Comparison of ENCODE assay signal across 21 mouse cellular contexts in genomic region chr2:65532127-65532854, GRCm38 (mm10). TPM values are rescaled to one million over a fixed set of nuclear protein-coding genes. Genes with fewer than 3 reads are reported as not detected.
A peak's percentile ranks its signal among the peaks of the same experiment; 100 is the strongest.
DNase-seq lines count a peak whose midpoint lies in the region; ATAC-seq and TF ChIP-seq lines count a peak whose summit lies in the region.
"Had no signal": no experiment of that assay in that cellular context is flagged by ENCODE, and none has a peak within 500 bp of the region (broad histone marks: within the 10 kb centered on the region; RNA-seq: fewer than 3 reads in every experiment).

No protein-coding gene starts in this region.

- TF ChIP-seq CTCF in brain, embryonic 14.5 days (IDR thresholded peaks at IDR 0.05; ENCODE audit: borderline replicate concordance, extremely low read depth, insufficient read depth, insufficient read length): no peak

- no peak overlapping the region for H3K4me3 ChIP-seq in hindbrain, embryonic 13.5 days
- H3K4me3 ChIP-seq in hindbrain, embryonic 14.5 days (replicated peaks; ENCODE audit: low read length): no peak overlapping the region
- H3K4me3 ChIP-seq in forebrain, embryonic 16.5 days (replicated peaks; ENCODE audit: low read length): no peak overlapping the region
- H3K4me3 ChIP-seq in limb, embryonic 13.5 days: no peak overlapping the region
- H3K4me3 ChIP-seq: embryonic facial prominence, embryonic 12.5 days; heart, adult 2 months; heart, embryonic 15.5 days; hindbrain, embryonic 15.5 days had no signal

- H3K27ac ChIP-seq in hindbrain, embryonic 13.5 days: peak overlapping the region; percentile 26; the same call in 1 of the 2 replicates
- H3K27ac ChIP-seq in hindbrain, embryonic 14.5 days: no peak overlapping the region
- no peak overlapping the region for H3K27ac ChIP-seq in forebrain, embryonic 16.5 days (ENCODE audit: low read length)
- no peak overlapping the region for H3K27ac ChIP-seq in limb, embryonic 13.5 days
- H3K27ac ChIP-seq: embryonic facial prominence, embryonic 12.5 days; heart, adult 2 months; heart, embryonic 15.5 days; hindbrain, embryonic 15.5 days had no signal

- no peak for TF ChIP-seq POLR2A in brain, embryonic 14.5 days (IDR thresholded peaks at IDR 0.05; ENCODE audit: borderline replicate concordance, extremely low read depth, insufficient read depth, insufficient read length, poor library complexity, severe bottlenecking)

- H3K27me3 ChIP-seq in hindbrain, embryonic 13.5 days: no peaks in the 10 kb centered on the region
- H3K27me3 ChIP-seq in hindbrain, embryonic 14.5 days (ENCODE audit: control insufficient read depth, insufficient read depth, low read length): no peaks in the 10 kb centered on the region
- no peaks in the 10 kb centered on the region for H3K27me3 ChIP-seq in forebrain, embryonic 16.5 days (replicated peaks; ENCODE audit: control insufficient read depth, insufficient read depth, low read length)
- H3K27me3 ChIP-seq in limb, embryonic 13.5 days: no peaks in the 10 kb centered on the region
- H3K27me3 ChIP-seq: embryonic facial prominence, embryonic 12.5 days; heart, embryonic 15.5 days; hindbrain, embryonic 15.5 days had no signal

- H3K4me2 ChIP-seq in hindbrain, embryonic 13.5 days: no peak overlapping the region
- no peak overlapping the region for H3K4me2 ChIP-seq in hindbrain, embryonic 14.5 days (replicated peaks)
- H3K4me2 ChIP-seq in forebrain, embryonic 16.5 days (ENCODE audit: low read length): no peak overlapping the region
- H3K4me2 ChIP-seq in limb, embryonic 13.5 days (replicated peaks): peak overlapping the region; percentile 42
- H3K4me2 ChIP-seq: embryonic facial prominence, embryonic 12.5 days; heart, embryonic 11.5 days; heart, embryonic 15.5 days; hindbrain, embryonic 15.5 days had no signal

- no peak overlapping the region for H3K9ac ChIP-seq in hindbrain, embryonic 13.5 days
- H3K9ac ChIP-seq in hindbrain, embryonic 14.5 days: no peak overlapping the region
- no peak overlapping the region for H3K9ac ChIP-seq in forebrain, embryonic 16.5 days (replicated peaks; ENCODE audit: low read depth, low read length)
- H3K9ac ChIP-seq in limb, embryonic 13.5 days: no peak overlapping the region
- H3K9ac ChIP-seq: embryonic facial prominence, embryonic 12.5 days; heart, embryonic 15.5 days; hindbrain, embryonic 15.5 days had no signal

- H3K4me1 ChIP-seq in hindbrain, embryonic 13.5 days (replicated peaks): peaks cover 15% of the 10 kb centered on the region; the same call in 1 of the 2 replicates
- no peaks in the 10 kb centered on the region for H3K4me1 ChIP-seq in hindbrain, embryonic 14.5 days (replicated peaks; ENCODE audit: control insufficient read depth, insufficient read depth, low read length)
- H3K4me1 ChIP-seq in forebrain, embryonic 16.5 days (replicated peaks; ENCODE audit: control insufficient read depth, insufficient read depth, low read length): no peaks in the 10 kb centered on the region
- H3K4me1 ChIP-seq in limb, embryonic 13.5 days: peaks cover 10% of the 10 kb centered on the region; the same call in 1 of the 2 replicates
- H3K4me1 ChIP-seq: embryonic facial prominence, embryonic 12.5 days; heart, embryonic 15.5 days had no signal

- peaks cover 11% of the 10 kb centered on the region for H3K36me3 ChIP-seq in hindbrain, embryonic 13.5 days
- peaks cover 37% of the 10 kb centered on the region for H3K36me3 ChIP-seq in hindbrain, embryonic 14.5 days (replicated peaks; ENCODE audit: control insufficient read depth, insufficient read depth)
- H3K36me3 ChIP-seq in forebrain, embryonic 16.5 days (ENCODE audit: control insufficient read depth, insufficient read depth): peaks cover 2% of the 10 kb centered on the region; the same call in 1 of the 2 replicates
- no peaks in the 10 kb centered on the region for H3K36me3 ChIP-seq in limb, embryonic 13.5 days
- H3K36me3 ChIP-seq: embryonic facial prominence, embryonic 12.5 days; heart, embryonic 15.5 days had no signal

- DNase-seq in hindbrain, embryonic 14.5 days (ENCODE audit: low spot score): no peak
- peak; percentile 68 for DNase-seq in brain, embryonic 14.5 days (ENCODE audit: low read depth)
- no peak for DNase-seq in testis, postnatal 10 days (ENCODE audit: low spot score)
- DNase-seq in thymus, postnatal 4 days: no peak
- DNase-seq in adrenal gland, postnatal 4 days (ENCODE audit: low spot score in 2 of 2): no peak
- DNase-seq: adrenal gland, adult 2 months; adrenal gland, postnatal 25 days; cerebellum, adult 11 months; cerebellum, adult 8-10 months; cerebellum, postnatal 25 days; gastrocnemius, postnatal 14 days; heart, adult 2 months; heart, postnatal 14 days had no signal

- WGBS in hindbrain, embryonic 13.5 days: 76% methylated on average over 10 of the region's 10 CpGs
- WGBS in hindbrain, embryonic 14.5 days: 72% methylated on average over 10 of the region's 10 CpGs
- 74% methylated on average over 10 of the region's 10 CpGs for WGBS in forebrain, embryonic 16.5 days
- 29% methylated on average over 10 of the region's 10 CpGs for WGBS in limb, embryonic 13.5 days

- H3K9me3 ChIP-seq in hindbrain, embryonic 13.5 days: no peaks in the 10 kb centered on the region
- H3K9me3 ChIP-seq in hindbrain, embryonic 14.5 days (ENCODE audit: control insufficient read depth, low read length): no peaks in the 10 kb centered on the region
- no peaks in the 10 kb centered on the region for H3K9me3 ChIP-seq in forebrain, embryonic 16.5 days (ENCODE audit: control insufficient read depth, low read length)
- no peaks in the 10 kb centered on the region for H3K9me3 ChIP-seq in limb, embryonic 13.5 days
- H3K9me3 ChIP-seq: embryonic facial prominence, embryonic 12.5 days; heart, embryonic 15.5 days; hindbrain, embryonic 15.5 days had no signal

- no peak for ATAC-seq in hindbrain, embryonic 13.5 days (ENCODE audit: low FRiP score)
- no peak for ATAC-seq in hindbrain, embryonic 14.5 days (ENCODE audit: low FRiP score)
- ATAC-seq in forebrain, embryonic 16.5 days: peak; percentile 58; the same call in 1 of the 2 replicates
- ATAC-seq in limb, embryonic 13.5 days (ENCODE audit: low FRiP score, low read depth): peak; percentile 57; the same call in 1 of the 2 replicates

RNA-seq across cellular contexts. Expression of gene Scn3a, which starts 35.1 kb away (rescaled TPM):
- 51.3 and 57.4 TPM in 2 replicates for polyA plus RNA-seq in hindbrain, embryonic 13.5 days (2015; fragmentation: Nextera tagmentation; extraction: Ambion mirVana)
- polyA plus RNA-seq in hindbrain, embryonic 14.5 days (2014; fragmentation: Nextera tagmentation; extraction: Ambion mirVana): 66.5 and 74.9 TPM in 2 replicates
- 49.2 and 55.8 TPM in 2 replicates for polyA plus RNA-seq in brain, embryonic 14.5 days (2012; rRNA removed)
- 55.8 and 57.4 TPM in 2 replicates for polyA plus RNA-seq in forebrain, embryonic 16.5 days (2015; fragmentation: Nextera tagmentation; extraction: Ambion mirVana)
- 1.7 and 3.0 TPM in 2 replicates for polyA plus RNA-seq in limb, embryonic 13.5 days (2015; fragmentation: Nextera tagmentation; extraction: Ambion mirVana)
- 10 to 100 TPM in 1 of 2 experiments, 1 to 10 TPM in 1; 8.2 to 11.9 TPM for total RNA-seq in adrenal gland, postnatal 4 days (2021)
- total RNA-seq: hematopoietic stem cell, adult 5-6 weeks had no signal

Comparison
In these comparisons a context has a peak if more than half of its experiments do, and no peak if none do; other contexts are left out.
1. ATAC-seq: peak in forebrain, embryonic 16.5 days (single experiment) and limb, embryonic 13.5 days (single experiment); none in hindbrain, embryonic 13.5 days (single experiment) and hindbrain, embryonic 14.5 days (single experiment).
2. RNA of gene Scn3a, which starts 35.1 kb away (polyA plus RNA-seq): 66.5 to 74.9 TPM in hindbrain, embryonic 14.5 days, 55.8 to 57.4 TPM in forebrain, embryonic 16.5 days, 49.2 to 55.8 TPM in brain, embryonic 14.5 days and 51.3 to 57.4 TPM in hindbrain, embryonic 13.5 days; 1.7 to 3.0 TPM in limb, embryonic 13.5 days; every median in the first group is over 10 times any median in the second.